Mouse (Mus musculus) small intestine, adult 2 months (tissue): Measurements from ENCODE around the gene Gm20388.

Experiments used
- CTCF ChIP-seq: fragments of 200-500 bp; IDR thresholded peaks from 2 replicates; pipeline ENCODE4 v1.5.1; 2012; ENCODE audit warnings: low read depth, mild to moderate bottlenecking, control low read depth, inconsistent platforms, low read length, moderate library complexity, mixed read lengths; ENCODE audit not compliant: insufficient replicate concordance, insufficient read length; ENCODE audit errors: extremely low read depth
- POLR2A ChIP-seq: fragments of 200-500 bp; IDR thresholded peaks from 2 replicates; pipeline ENCODE4 v1.6.1; 2012; ENCODE audit warnings: low read depth, mild to moderate bottlenecking, control low read depth, inconsistent platforms, low read length, moderate library complexity

DNA sequence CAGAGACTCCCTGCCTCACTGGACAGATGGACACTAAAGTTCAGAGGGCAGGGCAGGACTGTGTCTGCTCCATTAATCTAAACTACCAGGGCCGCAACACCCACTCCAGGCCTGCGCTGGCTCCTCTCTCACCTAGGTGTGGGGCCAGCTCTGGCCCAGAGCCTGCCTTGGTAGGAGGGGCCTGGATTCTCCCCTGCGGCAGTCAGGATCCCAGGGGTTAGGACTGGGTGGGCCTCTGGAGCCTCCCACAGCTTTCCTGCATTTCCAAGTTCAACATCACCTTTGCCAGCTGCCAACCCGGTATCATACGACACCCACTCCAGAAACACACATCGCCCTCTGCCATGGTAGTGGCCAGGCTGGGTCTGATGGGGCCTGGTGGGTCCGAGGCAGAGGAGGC is 420.4 kb downstream of the Gm20388 start:
- TF ChIP-seq CTCF: no peak
- no peak for TF ChIP-seq POLR2A
